Mouse (Mus musculus): ENCODE measurements around the gene Icam1.

- no peak for TF ChIP-seq CTCF (IDR thresholded peaks at IDR 0.05; ENCODE audit: control insufficient read depth, insufficient read depth, insufficient read length)
- TF ChIP-seq MAX (IDR thresholded peaks at IDR 0.05) = no peak
- no peak for TF ChIP-seq USF1 (IDR thresholded peaks at IDR 0.05; ENCODE audit: low read depth)
These were observed 16.7 kb downstream of the Icam1 start for GRCm38 (mm10) chr9:21032491-21032890.

Data from C2C12 (cell line).